Mouse (Mus musculus) MEL (cell line): ENCODE measurements at regions not wholly inside any gene's neighbourhood (a gene's known extent, or its start where the extent isn't known, plus 50 kb on each side); places are given as distances from the start of the nearest gene placed in this dataset.

Experiments
- DNase-seq: peaks from one replicate; pipeline ENCODE4 v3.0.0; 2011; ENCODE audit warnings: low read depth, low spot score
- H3K27ac ChIP-seq: 2 replicates; pipeline ENCODE4 v1.5.1; 2012; ENCODE audit warnings: low read depth, mild to moderate bottlenecking, control low read depth, low read length, moderate library complexity; ENCODE audit not compliant: control insufficient read depth
- H3K27me3 ChIP-seq, 2 experiments: fragments of 150-350 bp in 1 of 2; sonication (generic) in 1 of 2; 2 replicates each; pipeline ENCODE4 v1.6.1; 2012; ENCODE audit warnings: low read length in 2 of 2, mild to moderate bottlenecking in 2 of 2, improper control_type of control experiment in 1 of 2, moderate library complexity in 1 of 2; ENCODE audit not compliant: insufficient read depth in 2 of 2, control insufficient read depth in 1 of 2
- H3K36me3 ChIP-seq, 2 experiments: 2 replicates each; pipeline ENCODE4 v1.6.1; 2012 to 2014; ENCODE audit warnings: low read length in 2 of 2, improper control_type of control experiment in 1 of 2, inconsistent platforms in 1 of 2, mild to moderate bottlenecking in 1 of 2; ENCODE audit not compliant: insufficient read depth in 2 of 2, control insufficient read depth in 1 of 2
- H3K4me1 ChIP-seq, 2 experiments: fragments of 150-350 bp in 1 of 2; sonication (generic) in 1 of 2; 2 replicates each; pipeline ENCODE4 v1.6.1; 2012; ENCODE audit warnings: low read length in 2 of 2, improper control_type of control experiment in 1 of 2, mild to moderate bottlenecking in 1 of 2; ENCODE audit not compliant: insufficient read depth in 2 of 2, control insufficient read depth in 1 of 2
- H3K4me3 ChIP-seq, 2 experiments: fragments of 150-350 bp in 1 of 2; sonication (generic) in 1 of 2; 2 replicates each; pipeline ENCODE4 v1.5.1; 2012; ENCODE audit warnings: low read depth in 2 of 2, low read length in 2 of 2, mild to moderate bottlenecking in 2 of 2, moderate library complexity in 2 of 2, control low read depth in 1 of 2, improper control_type of control experiment in 1 of 2; ENCODE audit not compliant: control insufficient read depth in 1 of 2, insufficient read depth in 1 of 2
- H3K79me2 ChIP-seq: 2 replicates; pipeline ENCODE4 v1.6.1; 2012; ENCODE audit warnings: mild to moderate bottlenecking, low read length, moderate library complexity; ENCODE audit not compliant: control insufficient read depth, poor library complexity, insufficient read depth
- H3K9ac ChIP-seq: 2 replicates; pipeline ENCODE4 v1.6.1; 2012; ENCODE audit warnings: low read depth, mild to moderate bottlenecking, control low read depth, low read length, moderate library complexity; ENCODE audit not compliant: control insufficient read depth, poor library complexity, severe bottlenecking
- H3K9me3 ChIP-seq: fragments of 150-350 bp; sonication (generic); replicated peaks from 2 replicates; pipeline ENCODE4 v1.6.1; 2012; ENCODE audit warnings: mild to moderate bottlenecking, low read length, improper control_type of control experiment, moderate library complexity; ENCODE audit not compliant: insufficient read depth
- CHD1 ChIP-seq: IDR thresholded peaks from 2 replicates; pipeline ENCODE4 v1.6.1; 2012; ENCODE audit warnings: low read depth, mild to moderate bottlenecking, inconsistent platforms, low read length, improper control_type of control experiment
- ELF1 ChIP-seq: IDR thresholded peaks from 2 replicates; pipeline ENCODE4 v1.6.1; 2014; ENCODE audit warnings: low read depth, mild to moderate bottlenecking, inconsistent platforms, low read length, improper control_type of control experiment, moderate library complexity
- EP300 ChIP-seq, 2 experiments: IDR thresholded peaks; 2 replicates each; pipeline ENCODE4 v1.6.1; 2011; ENCODE audit warnings: improper control_type of control experiment in 2 of 2, low read length in 2 of 2, low read depth in 1 of 2, mild to moderate bottlenecking in 1 of 2
- GATA1 ChIP-seq: IDR thresholded peaks from 2 replicates; pipeline ENCODE4 v1.6.1; 2011; ENCODE audit warnings: low read depth, low read length, improper control_type of control experiment
- MAX ChIP-seq: IDR thresholded peaks from 2 replicates; pipeline ENCODE4 v1.6.1; 2011; ENCODE audit warnings: low read length, improper control_type of control experiment
- MAZ ChIP-seq: IDR thresholded peaks from 2 replicates; pipeline ENCODE4 v1.6.1; 2012; ENCODE audit warnings: low read depth, mild to moderate bottlenecking, inconsistent platforms, low read length, improper control_type of control experiment
- MXI1 ChIP-seq: IDR thresholded peaks from 2 replicates; pipeline ENCODE4 v1.6.1; 2011; ENCODE audit warnings: mild to moderate bottlenecking, low read depth, low read length, improper control_type of control experiment
- NELFE ChIP-seq: IDR thresholded peaks from 2 replicates; pipeline ENCODE4 v1.6.1; 2011; ENCODE audit warnings: low read depth, low read length, improper control_type of control experiment
- POLR2AphosphoS2 ChIP-seq: IDR thresholded peaks from 2 replicates; pipeline ENCODE4 v1.6.1; 2011; ENCODE audit warnings: low read length, improper control_type of control experiment
- RAD21 ChIP-seq: IDR thresholded peaks from 2 replicates; pipeline ENCODE4 v1.6.1; 2011; ENCODE audit warnings: mild to moderate bottlenecking, low read depth, low read length, improper control_type of control experiment
- RCOR1 ChIP-seq: IDR thresholded peaks from 2 replicates; pipeline ENCODE4 v1.6.1; 2012; ENCODE audit warnings: low read depth, mild to moderate bottlenecking, inconsistent platforms, low read length, improper control_type of control experiment
- SIN3A ChIP-seq: IDR thresholded peaks from 2 replicates; pipeline ENCODE4 v1.6.1; 2012; ENCODE audit warnings: low read length, improper control_type of control experiment, inconsistent platforms
- SMC3 ChIP-seq: IDR thresholded peaks from 2 replicates; pipeline ENCODE4 v1.6.1; 2011; ENCODE audit warnings: low read depth, low read length, improper control_type of control experiment
- TAL1 ChIP-seq: IDR thresholded peaks from 2 replicates; pipeline ENCODE4 v1.6.1; 2012; ENCODE audit warnings: mild to moderate bottlenecking, inconsistent platforms, low read length, moderate library complexity, mixed read lengths
- TBP ChIP-seq: IDR thresholded peaks from 2 replicates; pipeline ENCODE4 v1.8.0; 2011; ENCODE audit warnings: low read depth, low read length, improper control_type of control experiment
- TCF12 ChIP-seq: IDR thresholded peaks from 2 replicates; pipeline ENCODE4 v1.6.1; 2014; ENCODE audit warnings: low read depth, mild to moderate bottlenecking, inconsistent platforms, low read length, improper control_type of control experiment, moderate library complexity
- ZKSCAN1 ChIP-seq: IDR thresholded peaks from 2 replicates; pipeline ENCODE4 v1.6.1; 2012; ENCODE audit warnings: low read depth, mild to moderate bottlenecking, inconsistent platforms, low read length, improper control_type of control experiment, moderate library complexity
- ZMIZ1 ChIP-seq: IDR thresholded peaks from 2 replicates; pipeline ENCODE4 v1.6.1; 2012; ENCODE audit warnings: low read depth, mild to moderate bottlenecking, inconsistent platforms, low read length, improper control_type of control experiment, moderate library complexity
- ZNF384 ChIP-seq: IDR thresholded peaks from 2 replicates; pipeline ENCODE4 v1.6.1; 2012; ENCODE audit warnings: low read depth, mild to moderate bottlenecking, inconsistent platforms, low read length, improper control_type of control experiment

DNA sequence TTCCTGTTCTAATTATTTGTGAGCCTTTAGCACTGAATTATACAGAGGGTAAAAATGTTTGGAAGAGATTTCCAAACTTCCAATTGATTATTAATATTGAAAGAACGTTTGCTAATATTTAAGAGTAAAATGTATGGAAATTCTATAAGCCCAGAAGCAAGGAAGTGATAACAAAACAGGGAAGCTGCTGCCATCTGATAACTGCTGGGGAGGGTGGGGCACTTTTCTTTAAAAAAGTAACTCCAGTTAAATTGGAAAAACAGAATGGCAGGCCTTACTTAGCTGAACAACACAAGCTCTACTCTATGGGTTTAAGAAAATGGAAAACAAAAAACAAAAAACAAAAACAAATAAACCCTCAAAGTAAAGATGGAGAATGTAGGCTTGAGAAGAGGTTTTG, 1327.7 kb downstream of the Hace1 start:
- Histone ChIP-seq H3K27me3 (no peaks in the 10 kb centered on the region), H3K9ac (no peak overlapping the region), H3K27ac (no peak overlapping the region), H3K4me3 (no peak overlapping the region), H3K9me3 (no peaks in the 10 kb centered on the region), H3K36me3 (peaks cover 0 to 7% of the 10 kb centered on the region in 2 experiments; a peak in 2 of 4 replicates), H3K79me2 (no peaks in the 10 kb centered on the region), H3K4me1 (peaks cover 5 to 6% of the 10 kb centered on the region in 2 experiments)
- TF ChIP-seq SIN3A (no peak), GATA1 (peak; percentile 92), CHD1 (no peak), ZNF384 (0 out of 2 replicates have a peak, but pooled peaks have one; percentile 27), TAL1 (peak; percentile 29), ELF1 (no peak), ZMIZ1 (no peak), RCOR1 (peak; percentile 63; the same call in 1 of the 2 replicates), EP300 (IDR thresholded peaks at IDR 0.05; ENCODE audit: low read depth in 1 of 2, low read length in 2 of 2) (peak; percentile 78 to 82), TCF12 (peak; percentile 88)
- DNase-seq: peak; percentile 43

DNA sequence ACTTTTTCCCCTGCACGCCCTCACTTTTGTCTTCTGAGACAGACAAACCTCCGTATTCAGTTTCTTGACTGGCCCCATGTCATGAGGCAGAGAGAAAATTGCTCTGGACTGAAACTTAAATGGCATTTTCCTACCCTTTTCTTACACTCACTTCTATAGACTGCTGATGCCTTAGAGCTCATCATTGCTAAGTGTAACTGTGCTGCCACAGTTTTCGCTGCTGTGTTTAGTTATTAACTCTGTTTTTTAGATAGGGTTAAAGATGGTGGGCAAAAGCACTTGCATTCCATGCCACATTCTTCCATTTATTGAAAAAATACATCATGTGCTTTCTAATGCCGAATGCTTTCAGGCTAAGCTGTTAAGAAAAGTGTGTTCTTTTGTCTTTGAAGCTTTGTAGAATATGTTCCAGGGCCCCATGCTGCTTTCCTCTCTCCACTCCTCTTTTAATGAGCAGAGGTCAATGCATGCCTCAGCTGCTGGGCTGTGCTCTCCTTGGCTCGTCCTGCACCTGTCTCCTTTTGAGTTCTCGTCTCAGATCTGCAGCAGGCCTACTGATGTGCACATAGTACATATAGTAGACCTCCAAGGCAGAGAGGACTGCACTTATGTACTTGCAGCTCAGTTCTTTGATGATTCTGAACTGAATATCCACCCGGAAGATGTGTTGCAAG, 1345.0 kb downstream of the Hace1 start:
- no peak overlapping the region for H3K27ac ChIP-seq
- DNase-seq: no peak
- H3K79me2 ChIP-seq: no peaks in the 10 kb centered on the region
- no peaks in the 10 kb centered on the region for H3K27me3 ChIP-seq
- H3K9me3 ChIP-seq: no peaks in the 10 kb centered on the region
- H3K4me1 ChIP-seq: no peaks in the 10 kb centered on the region
- no peak overlapping the region for H3K4me3 ChIP-seq
- no peaks in the 10 kb centered on the region for H3K36me3 ChIP-seq
- TF ChIP-seq TBP (no peak), MAX (no peak), RAD21 (no peak), POLR2AphosphoS2 (no peak), NELFE (no peak), MXI1 (no peak), EP300 (IDR thresholded peaks at IDR 0.05; ENCODE audit: low read depth in 1 of 2, low read length in 2 of 2) (no peak), ZKSCAN1 (no peak), SIN3A (no peak), TCF12 (no peak), ELF1 (no peak), MAZ (no peak), SMC3 (no peak)
- H3K9ac ChIP-seq: no peak overlapping the region
